Mouse (Mus musculus) kidney, postnatal 36 days (tissue): ENCODE measurements at regions not wholly inside any gene's neighbourhood (a gene's known extent, or its start where the extent isn't known, plus 50 kb on each side); places are given as distances from the start of the nearest gene placed in this dataset.

Experiments
- DNase-seq, 2 experiments: peaks; one replicate each; pipeline ENCODE4 v3.0.0; 2021 to 2022; ENCODE audit warnings: mixed read lengths in 2 of 2

- no peak for DNase-seq
These were observed 70.5 kb upstream of the Efemp1 start for GRCm38 (mm10) chr11:28782486-28782885.

GRCm38 (mm10) chr11:28770831-28771230 lies 82.2 kb upstream of the Efemp1 start:
- DNase-seq: no peak

- no peak for DNase-seq
These were observed 92.3 kb upstream of the Efemp1 start for GRCm38 (mm10) chr11:28760751-28761150.

GRCm38 (mm10) chr11:28734941-28735597 lies 117.9 kb upstream of the Efemp1 start:
- peak; percentile 11 to 26 for DNase-seq

GRCm38 (mm10) chr11:28734581-28734931 lies 118.4 kb upstream of the Efemp1 start:
- DNase-seq: no peak

- no peak for DNase-seq
These were observed 119.0 kb upstream of the Efemp1 start for GRCm38 (mm10) chr11:28733877-28734580.

GRCm38 (mm10) chr11:28730140-28730539 lies 122.9 kb upstream of the Efemp1 start:
- no peak for DNase-seq

- no peak for DNase-seq
These were observed 125.4 kb upstream of the Ccdc85a start for GRCm38 (mm10) chr11:28709511-28709910.

- DNase-seq: no peak
These were observed 124.3 kb upstream of the Ccdc85a start for GRCm38 (mm10) chr11:28708431-28708830.

GRCm38 (mm10) chr11:28702384-28702783 lies 118.3 kb upstream of the Ccdc85a start:
- no peak for DNase-seq

- no peak for DNase-seq
These were observed 117.3 kb upstream of the Ccdc85a start for GRCm38 (mm10) chr11:28701379-28701778.

- peak; percentile 36 to 57 for DNase-seq
These were observed 115.6 kb upstream of the Ccdc85a start for GRCm38 (mm10) chr11:28699766-28700165.

GRCm38 (mm10) chr11:28697644-28698480 lies 113.7 kb upstream of the Ccdc85a start:
- no peak for DNase-seq

- peak in 1 of 2 experiments; percentile 6 for DNase-seq
These were observed 110.9 kb upstream of the Ccdc85a start for GRCm38 (mm10) chr11:28695031-28695430.

GRCm38 (mm10) chr11:28693303-28693702 lies 109.2 kb upstream of the Ccdc85a start:
- DNase-seq: no peak

GRCm38 (mm10) chr11:28692263-28693194 lies 108.4 kb upstream of the Ccdc85a start:
- peak; percentile 15 for DNase-seq

GRCm38 (mm10) chr11:28688436-28688835 lies 104.3 kb upstream of the Ccdc85a start:
- DNase-seq: no peak

GRCm38 (mm10) chr11:28685407-28685806 lies 101.3 kb upstream of the Ccdc85a start:
- no peak for DNase-seq

- no peak for DNase-seq
These were observed 97.2 kb upstream of the Ccdc85a start for GRCm38 (mm10) chr11:28681311-28681710.

- DNase-seq: no peak
These were observed 86.6 kb upstream of the Ccdc85a start for GRCm38 (mm10) chr11:28670765-28671164.

- no peak for DNase-seq
These were observed 85.2 kb upstream of the Ccdc85a start for GRCm38 (mm10) chr11:28669359-28669758.

- no peak for DNase-seq
These were observed 76.3 kb upstream of the Ccdc85a start for GRCm38 (mm10) chr11:28660377-28660776.
